Mouse (Mus musculus): Measurements from ENCODE around the gene Pus1. TPM values are rescaled to one million over a fixed set of nuclear protein-coding genes. Genes with fewer than 3 reads are reported as not detected.

The Pus1 gene
- 28.9 and 33.2 TPM in 2 replicates for polyA plus RNA-seq (2015; fragmentation: Nextera tagmentation; extraction: Ambion mirVana)

GRCm38 (mm10) chr5:110779998-110780760 lies at the start of gene Pus1:
Pus1 (minus strand) TSS chr5:110780659.
- Histone ChIP-seq H3K4me2 (peak within 1 kb of the TSS; percentile 100), H3K4me3 (replicated peaks) (peak within 1 kb of the TSS; percentile 76), H3K9ac (peak within 1 kb of the TSS; percentile 76), H3K27ac (replicated peaks) (peak within 1 kb of the TSS; percentile 89), H3K36me3 (replicated peaks) (peaks cover 48% of the 10 kb centered on the region), H3K9me3 (replicated peaks) (no peaks in the 10 kb centered on the region), H3K27me3 (no peaks in the 10 kb centered on the region), H3K4me1 (replicated peaks) (peaks cover 65% of the 10 kb centered on the region)
- 1% methylated on average over 57 of the region's 57 CpGs for WGBS (ENCODE audit: insufficient replicate concordance)
- ATAC-seq (ENCODE audit: insufficient read depth): peak; percentile 75

GRCm38 (mm10) chr5:110827576-110827975 lies 47.1 kb upstream of the Pus1 start:
- no peaks in the 10 kb centered on the region for H3K27me3 ChIP-seq
- ATAC-seq (ENCODE audit: insufficient read depth): 0 out of 2 replicates have a peak, but pooled peaks have one; percentile 5
- 77% methylated on average over 5 of the region's 5 CpGs for WGBS (ENCODE audit: insufficient replicate concordance)
- no peak overlapping the region for H3K27ac ChIP-seq (replicated peaks)
- no peak overlapping the region for H3K4me2 ChIP-seq
- H3K4me1 ChIP-seq (replicated peaks): peaks cover 3% of the 10 kb centered on the region; the same call in 1 of the 2 replicates
- no peak overlapping the region for H3K4me3 ChIP-seq (replicated peaks)
- peaks cover 46% of the 10 kb centered on the region for H3K36me3 ChIP-seq (replicated peaks)
- H3K9me3 ChIP-seq (replicated peaks): no peaks in the 10 kb centered on the region
- H3K9ac ChIP-seq: no peak overlapping the region

GRCm38 (mm10) chr5:110826781-110827495 lies 46.5 kb upstream of the Pus1 start:
- ATAC-seq (ENCODE audit: insufficient read depth): no peak
- Histone ChIP-seq H3K27ac (replicated peaks) (no peak overlapping the region), H3K4me2 (no peak overlapping the region), H3K9me3 (replicated peaks) (no peaks in the 10 kb centered on the region), H3K9ac (no peak overlapping the region), H3K4me3 (replicated peaks) (no peak overlapping the region), H3K4me1 (replicated peaks) (peaks cover 3% of the 10 kb centered on the region; the same call in 1 of the 2 replicates), H3K36me3 (replicated peaks) (peaks cover 39% of the 10 kb centered on the region), H3K27me3 (peaks cover 3% of the 10 kb centered on the region; the same call in 1 of the 2 replicates)
- 82% methylated on average over 8 of the region's 8 CpGs for WGBS (ENCODE audit: insufficient replicate concordance)

- Histone ChIP-seq H3K27me3 (peaks cover 6% of the 10 kb centered on the region; the same call in 1 of the 2 replicates), H3K9me3 (replicated peaks) (no peaks in the 10 kb centered on the region), H3K4me1 (replicated peaks) (0 out of 2 replicates have a peak, but pooled peaks cover 3% of the 10 kb centered on the region), H3K9ac (no peak overlapping the region), H3K4me3 (replicated peaks) (no peak overlapping the region), H3K36me3 (replicated peaks) (peaks cover 18% of the 10 kb centered on the region), H3K27ac (replicated peaks) (no peak overlapping the region), H3K4me2 (no peak overlapping the region)
- ATAC-seq (ENCODE audit: insufficient read depth): no peak
- WGBS (ENCODE audit: insufficient replicate concordance): 69% methylated on average over 4 of the region's 4 CpGs
Measured at GRCm38 (mm10) chr5:110824421-110824820, 44.0 kb upstream of the Pus1 start.

GRCm38 (mm10) chr5:110809667-110810325 lies 29.3 kb upstream of the Pus1 start, which contains the start of gene Ulk1:
Ulk1 (minus strand) TSS chr5:110810097.
- H3K4me3 ChIP-seq (replicated peaks): peak within 1 kb of the TSS; percentile 96
- peak within 1 kb of the TSS; percentile 93 for H3K27ac ChIP-seq (replicated peaks)
- H3K9ac ChIP-seq: peak within 1 kb of the TSS; percentile 99
- peak; percentile 85 for ATAC-seq (ENCODE audit: insufficient read depth)
- peaks cover 53% of the 10 kb centered on the region for H3K4me1 ChIP-seq (replicated peaks)
- H3K9me3 ChIP-seq (replicated peaks): no peaks in the 10 kb centered on the region
- WGBS (ENCODE audit: insufficient replicate concordance): under 1% methylated on average over 80 of the region's 80 CpGs
- no peaks in the 10 kb centered on the region for H3K27me3 ChIP-seq
- H3K36me3 ChIP-seq (replicated peaks): peaks cover 26% of the 10 kb centered on the region
- H3K4me2 ChIP-seq: peak within 1 kb of the TSS; percentile 88

- peak overlapping the region; percentile 99 for H3K9ac ChIP-seq
- peaks cover 60% of the 10 kb centered on the region for H3K4me1 ChIP-seq (replicated peaks)
- WGBS (ENCODE audit: insufficient replicate concordance): 2% methylated on average over 27 of the region's 27 CpGs
- H3K27ac ChIP-seq (replicated peaks): peak overlapping the region; percentile 93
- peak overlapping the region; percentile 88 for H3K4me2 ChIP-seq
- no peak for ATAC-seq (ENCODE audit: insufficient read depth)
- no peaks in the 10 kb centered on the region for H3K27me3 ChIP-seq
- no peaks in the 10 kb centered on the region for H3K9me3 ChIP-seq (replicated peaks)
- peaks cover 32% of the 10 kb centered on the region for H3K36me3 ChIP-seq (replicated peaks)
- peak overlapping the region; percentile 96 for H3K4me3 ChIP-seq (replicated peaks)
Measured at GRCm38 (mm10) chr5:110808821-110809666, 28.6 kb upstream of the Pus1 start.

- Histone ChIP-seq H3K27me3 (no peaks in the 10 kb centered on the region), H3K9me3 (replicated peaks) (no peaks in the 10 kb centered on the region), H3K27ac (replicated peaks) (peak overlapping the region; percentile 93), H3K36me3 (replicated peaks) (peaks cover 35% of the 10 kb centered on the region), H3K4me2 (peak overlapping the region; percentile 88), H3K9ac (peak overlapping the region; percentile 99), H3K4me1 (replicated peaks) (peaks cover 69% of the 10 kb centered on the region), H3K4me3 (replicated peaks) (peak overlapping the region; percentile 96)
- ATAC-seq (ENCODE audit: insufficient read depth): peak; percentile 75
- WGBS (ENCODE audit: insufficient replicate concordance): under 1% methylated on average over 14 of the region's 14 CpGs
Measured at GRCm38 (mm10) chr5:110808061-110808631, 27.7 kb upstream of the Pus1 start.

- 83% methylated on average over 4 of the region's 4 CpGs for WGBS (ENCODE audit: insufficient replicate concordance)
- Histone ChIP-seq H3K4me2 (peak overlapping the region; percentile 88), H3K27me3 (no peaks in the 10 kb centered on the region), H3K9me3 (replicated peaks) (no peaks in the 10 kb centered on the region), H3K27ac (replicated peaks) (peak overlapping the region; percentile 93), H3K36me3 (replicated peaks) (peaks cover 39% of the 10 kb centered on the region), H3K9ac (peak overlapping the region; percentile 99), H3K4me3 (replicated peaks) (peak overlapping the region; percentile 96), H3K4me1 (replicated peaks) (peaks cover 76% of the 10 kb centered on the region)
- no peak for ATAC-seq (ENCODE audit: insufficient read depth)
Measured at GRCm38 (mm10) chr5:110807453-110807852, 27.0 kb upstream of the Pus1 start.

GRCm38 (mm10) chr5:110806676-110807075 lies 26.2 kb upstream of the Pus1 start:
- 83% methylated on average over 1 of the region's 1 CpGs for WGBS (ENCODE audit: insufficient replicate concordance)

GRCm38 (mm10) chr5:110806154-110806553 lies 25.7 kb upstream of the Pus1 start:
- 77% methylated on average over 4 of the region's 4 CpGs for WGBS (ENCODE audit: insufficient replicate concordance)
- Histone ChIP-seq H3K36me3 (replicated peaks) (peaks cover 51% of the 10 kb centered on the region), H3K4me1 (replicated peaks) (peaks cover 89% of the 10 kb centered on the region), H3K4me3 (replicated peaks) (no peak overlapping the region), H3K27ac (replicated peaks) (no peak overlapping the region), H3K27me3 (no peaks in the 10 kb centered on the region), H3K4me2 (0 out of 2 replicates have a peak overlapping the region, but pooled peaks have one; percentile 88), H3K9ac (no peak overlapping the region), H3K9me3 (replicated peaks) (no peaks in the 10 kb centered on the region)
- no peak for ATAC-seq (ENCODE audit: insufficient read depth)

More at GRCm38 (mm10) chr5:110806676-110807075, 26.2 kb upstream of the Pus1 start:
- H3K36me3 ChIP-seq (replicated peaks): peaks cover 45% of the 10 kb centered on the region
- H3K27me3 ChIP-seq: no peaks in the 10 kb centered on the region
- H3K4me1 ChIP-seq (replicated peaks): peaks cover 84% of the 10 kb centered on the region
- H3K9me3 ChIP-seq (replicated peaks): no peaks in the 10 kb centered on the region
- H3K4me2 ChIP-seq: peak overlapping the region; percentile 88
- peak overlapping the region; percentile 96; the same call in 1 of the 2 replicates for H3K4me3 ChIP-seq (replicated peaks)
- peak overlapping the region; percentile 93 for H3K27ac ChIP-seq (replicated peaks)
- no peak for ATAC-seq (ENCODE audit: insufficient read depth)
- no peak overlapping the region for H3K9ac ChIP-seq

Data from liver, embryonic 15.5 days (tissue).